Mouse (Mus musculus): Measurements from ENCODE around the gene Ggact. TPM values are rescaled to one million over a fixed set of nuclear protein-coding genes. Genes with fewer than 3 reads are reported as not detected.

The Ggact gene
- polyA plus RNA-seq, 1 experiment from 2014 or later: 10.5 TPM

- no peaks in the 10 kb centered on the region for H3K36me3 ChIP-seq (ENCODE audit: control insufficient read depth, insufficient read depth, low read length)
- no peak overlapping the region for H3K4me3 ChIP-seq (ENCODE audit: low read depth, low read length)
- H3K4me1 ChIP-seq (ENCODE audit: control insufficient read depth, insufficient read depth, low read length): 0 out of 2 replicates have a peak, but pooled peaks cover 3% of the 10 kb centered on the region
- no peaks in the 10 kb centered on the region for H3K27me3 ChIP-seq (ENCODE audit: control insufficient read depth, insufficient read depth, low read length)
- WGBS: 16% methylated on average over 4 of the region's 4 CpGs
- no peak for ATAC-seq (ENCODE audit: insufficient number of reproducible peaks, low FRiP score, low TSS enrichment, low read depth)
- H3K4me2 ChIP-seq (ENCODE audit: low read depth, severe bottlenecking): no peak overlapping the region
- no peak overlapping the region for H3K27ac ChIP-seq (replicated peaks; ENCODE audit: low read depth, low read length)
- H3K9ac ChIP-seq (ENCODE audit: low read length): no peak overlapping the region
- no peaks in the 10 kb centered on the region for H3K9me3 ChIP-seq (ENCODE audit: control insufficient read depth, low read length)
- no peak for DNase-seq (ENCODE audit: low spot score)
These were observed 77.3 kb downstream of the Ggact start for GRCm38 (mm10) chr14:122836221-122836620.

DNA sequence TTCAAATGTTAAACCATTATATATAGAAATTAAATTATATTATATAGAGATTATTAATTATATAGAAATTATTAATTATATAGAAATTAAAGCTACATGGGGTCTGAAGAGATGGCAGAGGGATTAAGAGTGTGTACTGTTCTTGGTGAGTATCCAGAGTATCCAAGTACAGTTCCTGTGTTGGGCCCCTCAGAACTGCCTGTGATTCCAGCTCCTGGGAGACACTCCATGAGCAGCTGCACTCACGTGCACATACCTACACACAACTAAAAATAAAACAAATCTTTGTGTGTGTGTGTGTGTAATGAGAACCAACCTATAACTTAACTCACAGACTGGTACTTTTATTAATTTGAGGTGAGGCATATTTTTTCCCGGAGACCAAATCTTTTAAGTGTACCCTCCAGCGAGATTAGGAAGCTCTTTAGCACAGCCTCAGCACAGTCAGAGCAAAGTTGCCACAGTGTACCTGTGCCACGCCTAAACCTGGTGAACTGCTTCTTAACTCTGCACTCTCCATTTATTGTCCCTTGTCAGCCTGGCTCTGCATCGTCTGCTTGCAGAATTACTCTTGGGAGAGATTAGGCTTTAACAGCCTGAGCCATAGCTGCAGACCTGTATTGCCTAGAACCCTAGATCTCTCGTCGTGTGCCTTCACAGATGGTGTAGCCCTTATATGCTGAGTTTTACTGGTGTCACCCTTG is 77.9 kb downstream of the Ggact start:
- no peaks in the 10 kb centered on the region for H3K27me3 ChIP-seq (ENCODE audit: control insufficient read depth, insufficient read depth, low read length)
- H3K27ac ChIP-seq (replicated peaks; ENCODE audit: low read depth, low read length): no peak overlapping the region
- 27% methylated on average over 7 of the region's 7 CpGs for WGBS
- H3K36me3 ChIP-seq (ENCODE audit: control insufficient read depth, insufficient read depth, low read length): no peaks in the 10 kb centered on the region
- H3K4me2 ChIP-seq (ENCODE audit: low read depth, severe bottlenecking): no peak overlapping the region
- DNase-seq (ENCODE audit: low spot score): no peak
- no peak overlapping the region for H3K4me3 ChIP-seq (ENCODE audit: low read depth, low read length)
- H3K4me1 ChIP-seq (ENCODE audit: control insufficient read depth, insufficient read depth, low read length): 0 out of 2 replicates have a peak, but pooled peaks cover 3% of the 10 kb centered on the region
- H3K9me3 ChIP-seq (ENCODE audit: control insufficient read depth, low read length): no peaks in the 10 kb centered on the region
- no peak overlapping the region for H3K9ac ChIP-seq (ENCODE audit: low read length)
- no peak for ATAC-seq (ENCODE audit: insufficient number of reproducible peaks, low FRiP score, low TSS enrichment, low read depth)

GRCm38 (mm10) chr14:122834753-122835152 is 78.8 kb downstream of the Ggact start:
- H3K4me2 ChIP-seq (ENCODE audit: low read depth, severe bottlenecking): no peak overlapping the region
- no peaks in the 10 kb centered on the region for H3K36me3 ChIP-seq (ENCODE audit: control insufficient read depth, insufficient read depth, low read length)
- no peaks in the 10 kb centered on the region for H3K27me3 ChIP-seq (ENCODE audit: control insufficient read depth, insufficient read depth, low read length)
- H3K27ac ChIP-seq (replicated peaks; ENCODE audit: low read depth, low read length): no peak overlapping the region
- DNase-seq (ENCODE audit: low spot score): no peak
- H3K4me3 ChIP-seq (ENCODE audit: low read depth, low read length): no peak overlapping the region
- H3K4me1 ChIP-seq (ENCODE audit: control insufficient read depth, insufficient read depth, low read length): 0 out of 2 replicates have a peak, but pooled peaks cover 3% of the 10 kb centered on the region
- WGBS: 50% methylated on average over 1 of the region's 1 CpGs
- no peak overlapping the region for H3K9ac ChIP-seq (ENCODE audit: low read length)
- no peak for ATAC-seq (ENCODE audit: insufficient number of reproducible peaks, low FRiP score, low TSS enrichment, low read depth)
- H3K9me3 ChIP-seq (ENCODE audit: control insufficient read depth, low read length): no peaks in the 10 kb centered on the region

- H3K9me3 ChIP-seq (ENCODE audit: control insufficient read depth, low read length): no peaks in the 10 kb centered on the region
- H3K27me3 ChIP-seq (ENCODE audit: control insufficient read depth, insufficient read depth, low read length): no peaks in the 10 kb centered on the region
- DNase-seq (ENCODE audit: low spot score): no peak
- 0 out of 2 replicates have a peak, but pooled peaks cover 3% of the 10 kb centered on the region for H3K4me1 ChIP-seq (ENCODE audit: control insufficient read depth, insufficient read depth, low read length)
- no peak overlapping the region for H3K4me3 ChIP-seq (ENCODE audit: low read depth, low read length)
- ATAC-seq (ENCODE audit: insufficient number of reproducible peaks, low FRiP score, low TSS enrichment, low read depth): no peak
- H3K36me3 ChIP-seq (ENCODE audit: control insufficient read depth, insufficient read depth, low read length): no peaks in the 10 kb centered on the region
- H3K9ac ChIP-seq (ENCODE audit: low read length): no peak overlapping the region
- WGBS: 89% methylated on average over 3 of the region's 3 CpGs
- no peak overlapping the region for H3K27ac ChIP-seq (replicated peaks; ENCODE audit: low read depth, low read length)
- no peak overlapping the region for H3K4me2 ChIP-seq (ENCODE audit: low read depth, severe bottlenecking)
These were observed 79.9 kb downstream of the Ggact start for GRCm38 (mm10) chr14:122833666-122834065.

DNA sequence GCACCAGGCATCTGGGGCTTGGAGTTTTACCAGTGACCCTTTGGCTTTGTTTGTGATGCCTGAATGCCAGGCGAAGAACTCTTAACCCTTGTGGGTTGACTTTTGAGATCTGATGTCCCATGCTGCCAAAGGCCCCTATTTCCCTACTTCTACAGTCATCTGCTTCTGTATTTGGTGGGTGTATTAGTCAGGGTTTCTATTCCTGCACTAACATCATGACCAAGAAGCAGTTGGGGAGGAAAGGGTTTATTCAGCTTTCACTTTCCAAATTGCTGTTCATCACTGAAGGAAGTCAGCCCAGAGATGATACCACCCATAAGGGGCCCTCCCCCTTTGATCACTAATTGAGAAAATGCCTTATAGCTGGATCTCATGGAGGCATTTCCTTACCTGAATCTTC is 83.1 kb downstream of the Ggact start:
- H3K9ac ChIP-seq (ENCODE audit: low read length): no peak overlapping the region
- H3K36me3 ChIP-seq (ENCODE audit: control insufficient read depth, insufficient read depth, low read length): no peaks in the 10 kb centered on the region
- no peak overlapping the region for H3K4me2 ChIP-seq (ENCODE audit: low read depth, severe bottlenecking)
- DNase-seq (ENCODE audit: low spot score) (no peak), ATAC-seq (ENCODE audit: insufficient number of reproducible peaks, low FRiP score, low TSS enrichment, low read depth) (no peak)
- H3K4me3 ChIP-seq (ENCODE audit: low read depth, low read length): no peak overlapping the region
- no peaks in the 10 kb centered on the region for H3K27me3 ChIP-seq (ENCODE audit: control insufficient read depth, insufficient read depth, low read length)
- 87% methylated on average over 1 of the region's 1 CpGs for WGBS
- no peak overlapping the region for H3K27ac ChIP-seq (replicated peaks; ENCODE audit: low read depth, low read length)
- no peaks in the 10 kb centered on the region for H3K9me3 ChIP-seq (ENCODE audit: control insufficient read depth, low read length)
- H3K4me1 ChIP-seq (ENCODE audit: control insufficient read depth, insufficient read depth, low read length): no peaks in the 10 kb centered on the region

DNA sequence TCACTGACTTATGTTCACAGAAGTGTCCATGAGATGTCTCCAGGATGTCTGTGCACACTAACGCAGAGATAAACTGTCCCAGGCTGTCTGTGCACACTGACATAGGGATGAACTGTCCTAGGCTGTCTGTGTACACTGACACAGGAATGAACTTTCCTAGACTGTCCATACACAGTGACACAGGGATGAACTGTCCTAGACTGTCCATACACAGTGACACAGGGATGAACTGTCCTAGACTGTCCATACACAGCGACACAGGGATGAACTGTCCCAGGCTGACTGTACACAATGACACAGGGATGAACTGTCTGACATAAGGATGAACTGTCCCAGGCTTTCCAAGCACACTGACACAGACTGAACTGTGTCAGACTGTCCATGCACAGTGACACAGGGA is 88.1 kb downstream of the Ggact start:
- 94% methylated on average over 2 of the region's 2 CpGs for WGBS
- ATAC-seq (ENCODE audit: insufficient number of reproducible peaks, low FRiP score, low TSS enrichment, low read depth): no peak
- Histone ChIP-seq H3K4me3 (ENCODE audit: low read depth, low read length) (no peak overlapping the region), H3K36me3 (ENCODE audit: control insufficient read depth, insufficient read depth, low read length) (no peaks in the 10 kb centered on the region), H3K9ac (ENCODE audit: low read length) (no peak overlapping the region), H3K27me3 (ENCODE audit: control insufficient read depth, insufficient read depth, low read length) (no peaks in the 10 kb centered on the region), H3K9me3 (ENCODE audit: control insufficient read depth, low read length) (no peaks in the 10 kb centered on the region), H3K4me2 (ENCODE audit: low read depth, severe bottlenecking) (no peak overlapping the region), H3K4me1 (ENCODE audit: control insufficient read depth, insufficient read depth, low read length) (no peaks in the 10 kb centered on the region), H3K27ac (replicated peaks; ENCODE audit: low read depth, low read length) (no peak overlapping the region)
- DNase-seq (ENCODE audit: low spot score): no peak

- H3K9ac ChIP-seq (ENCODE audit: low read length): no peak overlapping the region
- no peak for ATAC-seq (ENCODE audit: insufficient number of reproducible peaks, low FRiP score, low TSS enrichment, low read depth)
- H3K36me3 ChIP-seq (ENCODE audit: control insufficient read depth, insufficient read depth, low read length): no peaks in the 10 kb centered on the region
- H3K4me2 ChIP-seq (ENCODE audit: low read depth, severe bottlenecking): no peak overlapping the region
- no peak overlapping the region for H3K4me3 ChIP-seq (ENCODE audit: low read depth, low read length)
- no peak for DNase-seq (ENCODE audit: low spot score)
- H3K4me1 ChIP-seq (ENCODE audit: control insufficient read depth, insufficient read depth, low read length): no peaks in the 10 kb centered on the region
- no peaks in the 10 kb centered on the region for H3K27me3 ChIP-seq (ENCODE audit: control insufficient read depth, insufficient read depth, low read length)
- H3K27ac ChIP-seq (replicated peaks; ENCODE audit: low read depth, low read length): no peak overlapping the region
- 71% methylated on average over 2 of the region's 2 CpGs for WGBS
- no peaks in the 10 kb centered on the region for H3K9me3 ChIP-seq (ENCODE audit: control insufficient read depth, low read length)
These were observed 89.8 kb downstream of the Ggact start for GRCm38 (mm10) chr14:122823791-122824190.

- Histone ChIP-seq H3K36me3 (ENCODE audit: control insufficient read depth, insufficient read depth, low read length) (no peaks in the 10 kb centered on the region), H3K4me2 (ENCODE audit: low read depth, severe bottlenecking) (no peak overlapping the region), H3K4me3 (ENCODE audit: low read depth, low read length) (no peak overlapping the region), H3K27me3 (ENCODE audit: control insufficient read depth, insufficient read depth, low read length) (no peaks in the 10 kb centered on the region), H3K9me3 (ENCODE audit: control insufficient read depth, low read length) (no peaks in the 10 kb centered on the region), H3K27ac (replicated peaks; ENCODE audit: low read depth, low read length) (no peak overlapping the region), H3K9ac (ENCODE audit: low read length) (no peak overlapping the region), H3K4me1 (ENCODE audit: control insufficient read depth, insufficient read depth, low read length) (no peaks in the 10 kb centered on the region)
- DNase-seq (ENCODE audit: low spot score) (no peak), ATAC-seq (ENCODE audit: insufficient number of reproducible peaks, low FRiP score, low TSS enrichment, low read depth) (no peak)
- WGBS: 74% methylated on average over 3 of the region's 3 CpGs
These were observed 92.6 kb downstream of the Ggact start for GRCm38 (mm10) chr14:122821002-122821401.

GRCm38 (mm10) chr14:122800296-122800695 is 113.3 kb downstream of the Ggact start:
- Histone ChIP-seq H3K4me1 (ENCODE audit: control insufficient read depth, insufficient read depth, low read length) (no peaks in the 10 kb centered on the region), H3K4me3 (ENCODE audit: low read depth, low read length) (no peak overlapping the region), H3K9ac (ENCODE audit: low read length) (no peak overlapping the region), H3K9me3 (ENCODE audit: control insufficient read depth, low read length) (no peaks in the 10 kb centered on the region), H3K27ac (replicated peaks; ENCODE audit: low read depth, low read length) (no peak overlapping the region), H3K27me3 (ENCODE audit: control insufficient read depth, insufficient read depth, low read length) (no peaks in the 10 kb centered on the region), H3K4me2 (ENCODE audit: low read depth, severe bottlenecking) (no peak overlapping the region), H3K36me3 (ENCODE audit: control insufficient read depth, insufficient read depth, low read length) (no peaks in the 10 kb centered on the region)
- ATAC-seq (ENCODE audit: insufficient number of reproducible peaks, low FRiP score, low TSS enrichment, low read depth) (no peak), DNase-seq (ENCODE audit: low spot score) (no peak)
- WGBS: 91% methylated on average over 4 of the region's 4 CpGs

Data from limb, embryonic 11.5 days (tissue).